Mouse (Mus musculus) spleen, adult 12 weeks (tissue): ENCODE data around the gene Ccnd3.

ENCODE experiments used
- DNase-seq: peaks from one replicate; pipeline ENCODE4 v3.0.0; 2022; ENCODE audit warnings: low spot score

Gene Ccnd3

DNA sequence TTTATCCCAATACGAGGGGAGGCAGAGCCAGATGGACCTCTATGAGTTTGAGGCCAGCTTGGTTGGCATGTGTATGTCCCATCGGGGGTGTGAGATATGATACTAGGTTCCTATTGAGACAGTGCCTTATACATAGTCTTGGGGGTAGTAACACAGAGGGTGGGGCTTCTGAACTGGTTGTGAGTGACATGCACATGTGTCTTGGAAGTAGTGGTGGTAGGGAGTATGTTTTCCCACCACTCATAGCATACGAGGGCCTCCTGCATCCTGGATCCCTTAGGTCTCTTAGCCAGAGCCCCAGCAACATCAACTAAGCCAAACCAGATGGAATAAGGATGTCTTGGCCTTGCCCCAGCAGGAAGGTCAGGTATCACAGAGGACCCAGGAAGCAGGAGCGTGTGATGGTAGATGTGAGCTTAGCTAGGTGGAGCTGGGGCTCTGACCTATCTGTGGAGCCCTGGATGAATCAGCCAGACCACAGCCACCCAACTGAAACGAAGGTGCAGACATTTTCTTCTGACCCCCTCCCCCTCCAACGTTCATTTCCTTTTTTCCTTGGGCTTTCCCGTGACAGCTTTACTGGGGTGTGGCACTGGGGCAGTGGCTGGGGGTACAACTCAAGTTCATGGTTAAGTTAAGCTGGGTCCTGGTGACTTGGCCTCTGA, 10.5 kb downstream of the Ccnd3 start:
- DNase-seq = no peak

DNA sequence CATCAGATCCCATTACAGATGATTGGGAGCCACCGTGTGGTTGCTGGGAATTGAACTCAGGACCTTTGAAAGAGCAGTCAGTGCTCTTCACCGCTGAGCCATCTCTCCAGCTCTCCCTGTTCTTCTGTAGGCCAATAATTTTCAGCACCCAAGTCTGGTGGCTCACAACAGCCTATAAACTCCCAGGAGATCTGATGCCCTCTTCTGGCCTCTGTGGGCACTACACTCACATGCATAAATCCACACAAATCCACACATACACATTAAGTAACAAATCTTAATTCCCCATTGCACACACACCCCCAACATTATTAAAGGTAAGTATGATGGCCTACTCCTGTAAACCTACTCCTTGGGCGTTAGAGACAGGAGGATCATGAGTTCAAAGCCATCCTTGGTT, 11.4 kb downstream of the Ccnd3 start:
- DNase-seq = no peak

DNA sequence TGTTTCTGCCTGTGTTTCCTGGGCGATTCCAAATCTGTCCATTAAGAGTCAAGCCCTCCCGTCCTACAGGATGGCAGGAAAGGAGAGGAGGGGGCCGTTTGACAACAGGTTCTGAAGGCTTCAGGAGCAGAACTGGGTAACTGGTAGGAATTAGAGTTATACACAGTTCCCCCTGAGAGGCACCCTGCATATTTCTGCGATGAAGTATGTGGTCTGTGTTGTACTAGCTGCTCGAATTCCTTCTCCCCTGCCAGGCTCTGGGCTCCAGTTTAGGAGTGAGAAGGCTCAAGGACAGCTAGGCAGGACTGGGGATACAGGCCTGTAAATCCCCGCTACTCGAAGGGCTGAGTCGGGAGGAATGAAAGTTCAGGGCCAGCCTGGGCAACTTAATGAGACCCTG, 13.4 kb downstream of the Ccnd3 start:
- no peak for DNase-seq

DNA sequence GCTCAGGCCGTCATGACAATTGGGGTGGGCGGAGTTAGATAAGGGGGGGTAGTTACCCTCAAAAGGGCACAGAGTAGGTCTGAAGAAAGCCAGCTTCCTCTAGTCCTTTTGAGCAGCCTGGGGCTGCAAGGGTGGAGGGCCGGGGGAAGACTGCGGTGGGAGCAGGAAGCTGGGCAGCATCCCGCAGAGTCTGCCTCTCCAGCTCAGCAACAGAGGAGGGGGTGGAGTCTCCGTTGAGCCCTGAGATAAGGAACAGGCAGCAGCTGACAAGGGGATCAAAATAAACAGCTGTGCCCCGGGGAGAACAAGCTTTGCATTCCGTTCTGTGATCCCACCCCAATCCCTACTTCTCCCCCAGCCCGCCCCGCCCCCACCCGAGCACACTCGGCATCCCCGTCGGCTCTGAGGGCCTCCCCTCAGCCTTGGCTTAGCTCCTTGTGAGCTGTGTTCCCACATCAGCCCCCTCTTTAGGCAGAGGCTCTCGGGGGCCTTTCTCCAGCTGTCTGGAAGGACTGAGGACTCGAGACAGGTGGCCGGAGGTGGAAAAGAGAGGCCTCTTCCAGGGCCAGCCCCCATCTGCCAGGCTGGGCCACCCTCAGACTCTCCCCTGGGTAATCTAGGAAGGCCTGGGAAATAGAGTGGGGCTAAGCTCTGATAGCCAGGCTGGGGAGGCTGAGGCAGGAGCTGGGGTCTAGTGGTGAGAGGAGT, 16.9 kb downstream of the Ccnd3 start:
- peak; percentile 66 for DNase-seq

DNA sequence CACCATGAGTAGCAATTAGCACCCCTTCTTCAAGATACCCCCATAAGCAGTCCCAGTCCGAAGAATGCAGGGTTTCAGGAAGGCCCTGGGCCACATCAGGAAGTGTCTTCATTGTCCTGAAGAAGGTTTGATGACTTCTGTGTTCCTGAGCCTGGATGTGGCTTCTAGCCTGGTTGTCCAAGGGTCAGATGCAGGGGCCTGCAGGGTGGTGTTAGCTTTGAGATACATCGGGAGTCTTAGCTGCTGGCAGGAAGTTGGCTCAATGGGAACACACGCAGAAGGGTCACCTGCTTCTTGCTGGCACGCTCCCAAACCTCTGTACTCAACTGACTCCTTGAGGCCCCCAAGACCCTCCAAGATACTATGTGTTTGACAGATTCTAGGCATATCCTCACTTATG, 17.7 kb downstream of the Ccnd3 start:
- no peak for DNase-seq

DNA sequence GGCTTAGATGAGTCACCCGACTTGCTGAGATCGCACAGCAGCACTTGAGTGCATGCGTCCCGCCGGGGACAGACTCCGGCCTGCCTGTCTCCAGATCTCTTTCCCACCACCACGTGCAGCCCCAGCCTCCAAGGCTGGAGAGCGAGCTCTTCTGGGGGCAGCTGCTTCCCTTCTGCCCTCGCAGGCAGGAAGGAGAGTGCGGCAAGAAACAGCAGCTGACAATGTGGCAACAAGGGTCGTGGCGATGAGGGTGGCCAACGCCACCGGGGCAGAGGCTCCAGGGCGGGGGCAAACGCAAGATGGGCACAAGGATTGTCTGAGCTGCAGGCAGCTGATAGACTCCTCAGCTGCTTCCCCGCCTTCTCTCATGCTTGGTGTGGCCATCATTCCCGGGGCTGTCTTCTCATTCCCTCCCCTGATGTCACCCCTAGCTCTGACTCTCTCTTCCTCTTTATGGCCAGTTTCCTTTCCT, 18.4 kb downstream of the Ccnd3 start:
- peak; percentile 65 for DNase-seq

DNA sequence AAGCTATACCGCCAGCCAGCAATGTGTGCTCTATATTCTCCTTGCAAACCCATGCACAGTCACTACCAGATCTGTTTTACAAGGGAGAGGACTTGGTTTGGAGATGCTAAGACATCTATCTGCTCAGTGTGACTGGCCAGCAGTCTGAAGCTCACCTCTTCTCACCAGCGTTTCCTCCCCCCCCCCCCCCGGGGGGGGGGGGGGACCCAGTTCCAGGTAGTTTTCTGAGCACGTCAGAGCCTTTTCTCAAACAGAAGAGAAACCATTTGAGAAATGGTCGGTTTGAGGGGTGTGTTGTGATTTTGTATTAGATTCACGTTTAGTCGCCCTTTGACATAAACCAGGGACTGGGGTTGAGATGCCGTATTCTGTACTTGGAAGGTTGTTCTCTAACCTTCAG, 19.2 kb downstream of the Ccnd3 start:
- DNase-seq = no peak

DNA sequence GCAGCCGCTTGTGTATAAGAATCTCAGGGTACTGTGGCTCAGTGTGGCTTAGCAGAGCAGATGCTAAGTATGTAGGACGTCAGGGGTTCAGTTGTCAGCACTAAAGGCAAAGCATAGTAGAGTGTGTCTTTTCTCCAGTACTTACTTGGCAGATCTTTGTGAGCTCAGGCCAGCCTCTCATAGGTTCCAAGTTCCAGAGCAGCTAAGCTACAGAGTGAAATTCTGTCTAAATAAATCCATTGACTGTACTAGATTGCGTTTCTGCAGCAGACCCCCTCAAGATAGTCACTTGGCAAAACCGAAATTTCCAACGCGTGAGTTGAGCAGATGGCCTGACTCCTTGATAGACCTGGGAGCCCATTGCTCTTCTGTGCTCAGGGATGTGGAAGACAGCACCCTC, 20.1 kb downstream of the Ccnd3 start:
- no peak for DNase-seq

DNA sequence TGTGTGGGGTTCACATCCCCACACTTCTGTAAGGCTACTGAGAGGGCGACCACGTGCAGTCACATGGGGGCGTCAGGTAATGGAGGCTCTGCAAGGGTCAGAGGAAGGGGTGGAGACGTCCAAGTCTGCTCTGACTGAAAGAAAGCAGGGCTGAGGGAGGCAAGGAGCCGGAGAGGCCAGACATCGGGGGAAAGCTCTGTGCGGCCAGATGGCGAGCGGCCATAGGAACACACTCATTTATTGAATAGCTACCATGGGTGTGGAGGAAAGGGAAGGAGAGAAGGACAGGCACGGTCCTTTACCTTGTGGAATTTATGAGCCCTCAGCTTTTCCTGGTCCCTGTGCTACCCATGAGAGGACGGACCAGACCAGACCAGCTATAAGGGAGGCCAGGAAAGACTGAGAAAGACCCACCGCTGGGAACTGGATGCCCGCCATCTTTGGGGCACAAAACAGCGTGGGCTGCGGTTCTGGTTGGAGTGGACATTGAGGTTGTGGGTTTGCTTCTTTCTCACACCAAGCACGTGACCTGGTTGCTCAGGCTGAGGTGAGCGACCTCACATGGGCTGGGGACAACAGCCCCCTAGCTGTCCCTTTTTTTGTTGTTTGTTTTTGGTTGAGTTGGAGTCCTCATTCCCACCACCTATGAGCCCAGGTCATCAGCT, 22.1 kb downstream of the Ccnd3 start:
- no peak for DNase-seq

DNA sequence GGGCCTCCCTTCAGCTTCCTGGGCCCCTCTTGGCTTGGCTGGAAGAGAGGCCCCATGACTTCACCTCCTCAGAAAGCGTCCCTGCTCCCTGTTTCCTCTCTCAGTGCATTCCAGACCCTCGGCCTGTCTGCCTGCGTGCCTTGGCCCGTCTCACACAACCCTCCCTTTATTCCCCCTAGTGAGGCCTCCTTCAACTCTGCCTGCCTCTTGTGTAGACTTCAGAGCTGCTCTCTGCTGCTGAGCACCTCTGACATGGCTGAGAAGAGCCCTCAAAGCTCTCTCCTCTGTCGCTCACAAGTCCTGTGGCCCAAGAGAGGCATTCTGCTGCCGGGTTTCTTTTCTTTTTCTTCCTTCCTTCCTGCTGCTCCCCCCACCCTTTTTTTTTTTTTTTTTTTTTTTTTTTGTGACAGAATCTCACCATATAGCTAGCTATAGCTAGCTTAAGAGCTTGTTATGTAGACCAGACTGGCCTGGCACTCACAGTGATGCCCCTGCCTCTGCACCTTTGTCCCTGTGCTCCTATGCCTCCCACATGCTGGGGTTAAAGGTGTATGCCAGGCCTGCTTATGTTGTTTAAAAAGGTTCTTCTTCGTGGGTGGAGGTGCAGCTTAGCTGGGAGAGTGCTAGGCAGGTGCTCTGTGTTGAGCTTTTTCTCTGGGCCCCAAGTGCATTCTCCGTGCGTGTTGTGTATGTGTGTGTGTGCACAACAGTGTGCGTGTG, 22.9 kb downstream of the Ccnd3 start:
- DNase-seq = no peak

DNA sequence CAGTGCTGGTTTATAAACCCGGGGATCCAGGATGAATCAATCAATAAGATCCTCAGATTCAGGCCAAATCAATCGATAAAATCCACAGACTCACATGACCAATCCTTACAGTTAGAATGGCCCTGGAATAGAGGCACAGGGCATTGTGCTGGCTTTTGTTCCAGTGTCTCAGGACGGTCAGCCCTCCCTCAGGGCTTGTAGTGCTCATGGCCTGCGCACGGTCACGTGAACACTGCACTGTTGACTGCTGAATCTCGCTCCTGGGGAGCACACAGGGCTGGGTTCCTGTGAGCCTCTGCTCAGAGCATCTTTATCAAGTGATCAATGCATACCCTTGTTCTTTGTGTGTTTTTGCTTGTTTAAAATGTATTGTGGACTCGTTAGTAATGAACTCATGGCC, 24.1 kb downstream of the Ccnd3 start:
- DNase-seq = no peak

DNA sequence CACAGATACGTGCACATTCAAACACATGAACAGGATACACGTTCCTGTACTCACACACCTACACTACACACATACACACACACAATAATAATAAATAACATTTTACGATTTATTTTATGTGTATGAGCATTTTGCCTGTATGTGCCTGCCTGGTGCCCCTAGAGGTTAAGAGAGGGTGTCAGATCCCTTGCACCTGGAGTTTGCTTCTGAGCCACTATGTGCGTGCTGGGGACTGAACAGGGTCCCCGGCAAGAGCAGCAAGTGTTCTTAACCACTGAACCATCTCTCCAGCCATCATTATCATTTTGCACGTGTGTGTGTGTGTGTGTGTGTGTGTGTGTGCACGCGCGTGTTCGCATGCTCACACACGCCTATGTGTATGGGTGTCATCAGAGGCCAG, 24.7 kb downstream of the Ccnd3 start:
- no peak for DNase-seq

DNA sequence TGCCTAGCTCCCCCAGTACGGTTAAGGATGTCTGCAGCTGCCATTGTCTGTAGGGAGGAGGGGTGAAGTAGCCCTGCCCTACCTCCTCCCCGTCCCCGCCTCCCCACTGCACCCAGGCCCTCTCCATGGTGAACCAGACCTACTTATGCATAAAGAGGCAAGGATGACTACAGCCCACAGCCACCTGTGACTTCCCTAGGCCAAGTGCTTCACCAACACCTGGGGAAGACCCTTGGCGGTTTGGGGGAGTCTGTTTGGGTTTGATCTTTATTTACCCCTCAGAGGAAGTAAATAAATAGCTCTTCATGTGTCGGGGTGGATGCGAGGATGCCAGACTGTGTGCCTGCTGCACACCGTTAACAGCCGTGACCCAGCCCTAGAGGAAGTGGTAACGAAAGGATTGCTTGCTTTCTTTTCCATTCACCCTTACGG, 26.6 kb downstream of the Ccnd3 start:
- DNase-seq = no peak

DNA sequence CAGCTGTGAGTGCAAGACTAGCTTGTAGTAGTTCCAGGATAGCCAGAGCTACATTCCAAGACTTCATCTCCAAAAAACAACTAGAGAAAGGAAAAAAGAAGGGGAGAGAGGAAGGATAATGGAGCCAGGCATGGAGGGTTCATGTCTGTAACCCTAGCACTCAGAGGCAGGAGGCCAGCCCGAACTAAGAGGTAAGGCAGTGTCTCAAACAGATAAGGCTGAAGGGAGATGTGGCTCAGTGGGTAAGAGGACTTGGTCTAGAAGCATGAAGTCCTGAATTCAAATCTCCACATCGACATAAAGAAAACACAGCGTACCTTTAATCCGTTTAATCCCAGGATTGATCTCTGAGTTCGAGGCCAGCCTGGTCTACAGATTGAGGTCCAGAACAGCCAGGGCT, 27.5 kb downstream of the Ccnd3 start:
- DNase-seq = no peak

DNA sequence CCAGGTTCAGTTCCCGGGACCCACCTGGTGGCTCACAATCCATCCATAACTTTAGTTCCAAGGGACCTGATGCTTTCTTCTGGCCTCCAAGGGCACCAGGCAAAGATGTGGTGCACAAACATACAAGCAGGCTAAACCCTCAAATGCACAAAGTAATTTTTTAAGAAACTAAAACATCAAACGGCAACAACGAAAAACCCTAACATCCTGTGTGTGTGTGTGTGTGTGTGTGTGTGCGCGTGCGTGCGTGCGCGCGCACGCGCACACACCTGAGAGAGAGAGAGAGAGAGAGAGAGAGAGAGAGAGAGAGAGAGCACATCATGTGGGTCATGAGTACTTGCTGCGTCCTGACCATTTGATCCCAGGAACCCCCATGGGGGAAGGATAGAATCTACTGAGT, 28.8 kb downstream of the Ccnd3 start:
- DNase-seq = no peak

DNA sequence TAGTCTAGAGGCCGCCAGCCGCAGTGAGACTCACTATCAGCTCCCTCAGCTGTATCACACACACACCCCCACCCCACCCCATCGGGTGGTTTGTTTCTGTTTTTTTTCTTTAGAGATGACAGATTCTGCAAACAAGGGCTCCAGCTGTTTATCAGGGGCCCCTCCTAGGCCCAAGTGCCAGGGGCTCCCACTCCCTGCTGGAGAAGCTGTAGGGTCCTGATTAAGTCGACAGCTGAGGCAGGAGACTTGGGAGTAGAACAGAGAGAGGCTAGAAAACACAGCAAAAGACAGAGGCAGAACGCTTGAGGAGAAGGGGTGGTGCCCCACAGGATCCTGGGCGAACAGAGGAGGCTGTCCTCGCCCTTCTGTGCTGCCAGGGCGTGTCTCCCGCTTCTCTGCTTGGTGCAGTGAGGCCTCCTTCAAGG, 31.0 kb downstream of the Ccnd3 start:
- DNase-seq = peak; percentile 64

DNA sequence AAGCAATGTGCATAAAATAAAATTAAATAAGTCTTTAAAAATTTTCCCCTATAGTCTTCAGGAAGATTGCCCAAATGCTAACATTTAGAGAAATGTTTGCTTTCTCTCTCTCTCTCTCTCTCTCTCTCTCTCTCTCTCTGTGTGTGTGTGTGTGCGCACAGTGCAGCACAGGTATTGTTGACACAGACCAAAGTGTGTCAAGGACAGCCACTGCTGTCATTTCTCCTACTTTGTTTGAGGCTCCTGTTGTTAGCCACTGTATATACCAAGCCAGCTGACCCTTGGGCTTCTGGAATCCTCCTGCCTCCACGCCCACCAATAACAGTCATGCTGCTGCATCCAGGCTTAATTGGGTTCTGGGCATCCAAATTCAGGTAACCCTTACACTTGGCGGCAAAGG, 33.2 kb downstream of the Ccnd3 start:
- no peak for DNase-seq

DNA sequence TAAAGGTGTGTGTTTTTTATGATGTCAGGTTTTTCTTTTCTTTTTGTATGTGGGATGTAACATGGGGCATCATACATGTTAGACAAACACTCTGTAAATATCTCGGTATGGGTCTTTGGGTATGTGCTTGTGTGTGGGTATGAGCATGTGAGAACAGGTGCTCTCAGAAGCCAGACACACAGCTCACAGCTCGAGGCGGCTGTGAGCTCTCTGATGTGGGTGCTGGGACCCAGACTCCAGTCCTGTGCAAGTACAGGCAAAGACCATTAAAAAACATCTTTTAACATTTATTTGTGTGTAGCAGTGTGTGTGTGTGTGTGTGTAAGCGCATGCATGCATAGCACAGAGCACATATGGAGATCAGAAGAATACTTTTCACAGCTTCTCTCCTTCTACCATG, 34.3 kb downstream of the Ccnd3 start:
- DNase-seq = no peak

DNA sequence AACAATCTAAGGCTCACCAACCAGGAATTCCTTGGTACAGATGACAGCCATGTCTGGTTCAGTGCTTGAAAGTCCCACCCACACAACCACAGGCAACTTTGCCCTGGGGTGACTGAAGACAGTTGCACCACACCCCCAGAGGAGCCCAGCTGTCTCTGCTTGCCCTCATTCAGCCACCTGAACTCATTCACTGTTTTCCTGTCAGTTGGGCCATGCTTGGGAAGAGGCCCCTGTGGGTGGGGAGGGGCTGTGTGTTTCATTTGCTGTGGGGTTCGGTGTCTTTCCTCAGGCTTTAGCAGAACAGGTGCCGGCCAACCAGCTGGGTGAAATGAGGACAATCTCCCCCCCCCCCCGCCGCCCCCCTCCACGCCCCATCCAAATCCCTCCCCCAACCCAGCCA, 37.2 kb downstream of the Ccnd3 start:
- no peak for DNase-seq

DNA sequence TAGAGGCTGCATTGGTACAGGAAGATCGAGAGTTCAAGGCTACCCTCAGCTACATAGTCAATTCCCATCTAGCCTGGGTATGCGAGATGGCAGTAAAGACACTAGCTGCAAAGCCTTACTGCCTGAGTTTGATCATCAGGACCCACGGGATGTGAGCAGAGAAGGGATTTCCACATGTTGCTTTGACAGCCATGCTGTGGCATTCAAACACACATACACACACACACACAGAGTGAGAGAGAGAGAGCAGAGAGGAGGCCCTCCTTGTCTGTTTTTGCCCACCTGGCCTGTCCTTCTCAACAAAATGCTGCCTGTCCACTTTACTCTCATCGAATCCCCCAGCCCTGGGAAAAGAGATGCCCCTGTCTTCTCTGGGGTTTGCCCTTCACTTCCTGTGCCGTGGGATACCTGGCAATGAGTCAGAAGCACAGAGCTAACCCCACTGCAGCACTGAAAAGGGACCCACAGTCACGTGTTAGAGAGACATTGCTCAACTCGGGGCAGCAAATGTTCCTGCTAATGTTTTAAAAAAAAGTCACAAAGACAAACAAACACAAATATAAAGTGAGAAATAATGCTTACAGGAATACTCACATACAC, 38.3 kb downstream of the Ccnd3 start:
- DNase-seq = no peak

DNA sequence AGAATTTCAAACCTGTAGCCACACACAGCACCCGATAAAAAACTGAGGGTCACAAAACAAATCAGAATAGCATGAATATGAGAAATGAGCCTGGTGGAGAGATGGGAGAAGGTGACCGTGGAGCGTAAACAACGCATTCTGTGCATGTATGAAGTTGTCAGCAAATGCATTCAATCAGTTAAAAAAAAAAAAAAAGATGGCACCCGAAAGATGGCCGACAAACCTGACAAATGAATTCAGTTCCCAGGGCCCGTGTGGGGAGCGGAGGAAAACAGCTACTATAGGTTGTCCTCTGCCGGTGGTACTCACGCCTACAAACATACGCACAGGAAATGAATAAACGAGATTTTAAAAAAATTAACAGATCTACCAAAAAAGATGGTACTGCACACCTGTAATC, 40.3 kb downstream of the Ccnd3 start:
- no peak for DNase-seq

DNA sequence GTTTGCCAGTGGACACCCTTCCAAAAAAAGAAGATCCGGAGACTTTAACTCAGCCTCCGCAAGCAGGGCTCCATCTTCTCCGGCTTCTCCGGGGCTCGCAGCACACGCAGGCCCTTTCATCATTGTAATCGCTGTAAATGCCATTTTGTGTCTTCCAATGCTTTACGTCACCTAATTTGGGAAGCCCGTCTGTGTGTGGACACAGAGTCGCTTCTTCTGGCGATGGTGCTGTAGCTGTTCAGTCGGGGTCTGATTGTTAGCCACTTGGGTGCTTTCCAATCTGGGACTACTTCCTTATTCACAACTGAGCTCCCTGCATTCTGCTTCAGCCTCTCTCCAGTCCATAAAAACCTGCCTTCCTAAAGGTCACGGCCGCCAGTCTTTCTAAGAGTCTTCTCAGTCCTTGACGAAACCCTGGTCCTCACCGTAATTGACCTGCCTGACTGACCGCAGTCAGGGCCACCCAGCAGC, 41.0 kb downstream of the Ccnd3 start:
- no peak for DNase-seq
